Mouse (Mus musculus): ENCODE data around the gene Olfr397.

Gene Olfr397

DNA sequence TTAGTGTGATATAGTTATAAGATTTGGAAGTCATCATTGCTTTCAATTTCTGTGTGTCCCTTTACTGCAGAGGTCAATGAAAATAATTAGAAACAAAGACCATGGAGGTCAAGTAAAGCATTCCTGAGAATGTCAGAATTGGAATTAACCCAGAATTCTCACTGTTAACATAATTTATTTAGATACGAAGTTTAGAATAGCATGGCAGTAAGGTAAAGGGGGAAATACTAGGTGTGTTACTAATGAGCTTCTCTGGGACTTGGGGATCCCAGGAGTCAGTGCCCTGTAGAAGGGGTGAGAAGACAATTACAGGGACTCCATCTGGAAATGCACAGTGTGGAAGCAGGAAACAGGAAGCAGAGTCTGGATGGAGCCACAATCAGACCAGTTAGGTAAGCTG lies at the start of gene Olfr397:
Gene Olfr397 (plus strand): TSS at position 301 of the 400 bp plus-strand sequence.
- no peak for DNase-seq

DNA sequence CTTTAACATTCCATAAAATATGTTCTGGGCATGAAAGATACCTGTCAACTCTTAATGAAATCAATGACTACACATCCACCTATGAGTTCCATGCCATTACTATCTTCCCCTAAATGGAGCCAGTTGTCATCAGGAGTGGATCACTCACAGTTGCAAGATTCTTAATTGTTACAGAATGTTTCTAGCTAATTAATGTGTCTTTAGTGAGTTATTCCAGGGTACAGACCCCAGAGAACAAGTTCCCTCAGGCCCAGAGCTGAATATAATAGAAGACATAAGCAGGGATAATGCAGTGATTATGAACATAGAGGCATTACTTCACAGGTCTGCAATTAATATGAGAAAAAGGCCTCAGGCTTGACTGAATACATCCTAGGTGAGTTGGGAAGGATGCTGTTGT lies 24.2 kb upstream of the Olfr397 start, which contains the start of gene Olfr23:
Gene Olfr23 (plus strand): TSS at position 301 of the 400 bp plus-strand sequence.
- DNase-seq: no peak

DNA sequence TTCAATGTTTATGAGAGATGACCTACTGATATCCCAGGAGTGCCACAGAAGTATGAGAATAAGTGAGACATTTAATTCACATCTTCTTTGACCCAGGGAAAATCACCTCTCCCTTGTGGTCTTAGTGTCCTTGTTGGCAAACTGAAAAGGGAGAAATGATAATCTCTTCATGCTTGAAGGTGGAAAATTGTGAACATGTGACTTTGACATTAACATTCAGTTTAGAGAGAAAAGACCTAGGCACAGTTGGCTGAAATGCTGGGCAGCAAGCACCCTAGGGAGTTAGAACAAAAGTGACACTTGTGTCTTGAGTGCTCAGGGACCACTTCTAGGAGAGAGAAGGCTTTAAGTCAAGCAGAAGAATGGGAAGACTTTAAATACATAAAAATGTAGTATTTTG lies 29.7 kb downstream of the Olfr397 start, which contains the start of gene Olfr398:
Gene Olfr398 (minus strand): TSS at position 101 of the 400 bp plus-strand sequence.
- no peak for DNase-seq

DNA sequence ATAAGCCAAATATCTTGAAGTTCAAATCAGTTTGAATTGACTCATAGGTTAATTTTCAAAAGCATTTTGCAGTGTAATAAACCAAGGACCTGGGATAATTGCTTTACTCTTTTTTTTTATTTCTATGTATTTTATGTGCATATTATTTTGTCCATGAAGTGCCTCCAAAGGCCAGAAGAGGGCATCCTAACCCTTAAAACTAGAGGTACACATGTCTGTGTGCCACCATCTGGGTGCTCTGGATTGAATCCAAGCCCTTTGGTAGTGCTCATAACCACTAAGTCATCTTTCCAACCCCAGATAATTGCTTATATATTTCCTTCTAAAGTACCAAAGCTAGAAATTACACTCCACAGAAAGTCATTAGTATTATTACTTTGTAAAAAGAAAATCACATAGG lies 32.5 kb downstream of the Olfr397 start:
- DNase-seq: no peak

Data from right cerebral cortex, postnatal 25 days (tissue).